In the genomic region with DNA sequence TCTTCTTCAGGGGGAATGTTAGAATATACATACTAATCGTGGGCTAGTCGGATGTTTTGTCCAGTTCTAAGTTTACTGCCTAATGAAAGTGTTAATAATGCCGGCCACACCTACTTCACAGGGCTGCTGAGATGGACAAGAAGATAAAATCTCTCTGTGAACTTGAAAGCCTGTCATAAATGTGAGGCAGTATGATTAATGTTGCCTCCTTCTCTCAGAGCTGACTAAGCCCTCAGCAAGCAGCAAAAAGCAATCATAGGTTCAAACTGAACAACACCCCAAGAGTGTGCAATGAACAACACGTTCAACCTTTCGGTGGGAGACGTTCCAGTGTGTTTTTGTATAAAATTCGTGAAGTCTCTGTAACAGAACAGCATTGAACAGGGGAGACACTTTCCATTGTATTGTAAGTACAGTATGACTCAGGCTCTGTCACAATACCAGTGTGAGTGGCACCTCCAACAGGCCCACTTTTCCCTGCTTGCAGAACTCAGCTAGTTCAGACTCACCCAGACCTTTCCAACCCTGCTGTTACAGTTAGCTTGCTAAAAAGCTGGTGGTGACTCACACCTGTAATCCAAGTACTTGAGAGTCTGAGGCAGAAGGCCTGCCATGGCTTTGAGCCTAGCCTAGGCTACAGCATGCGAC, we compare ENCODE assay signal across 18 mouse cellular contexts.
DNase-seq lines count a peak whose midpoint lies in the region; ATAC-seq and TF ChIP-seq lines count a peak whose summit lies in the region.
"Had no signal": no experiment of that assay in that cellular context is flagged by ENCODE, and none has a peak within 500 bp of the region (broad histone marks: within the 10 kb centered on the region; RNA-seq: fewer than 3 reads in every experiment).

No protein-coding gene starts in this region.

- peak; percentile 76 for DNase-seq in adrenal gland, adult 2 months
- no peak for DNase-seq in adrenal gland, adult 18-20 months (ENCODE audit: low spot score in 2 of 2)
- DNase-seq in 3134 (ENCODE audit: extremely low read depth, insufficient read length, low spot score) (peak; percentile 73), Patski (ENCODE audit: low read depth, low spot score) (no peak)
- DNase-seq in cerebellum, adult 8-10 months, result no peak
- no peak for DNase-seq in left cerebral cortex, adult 9 months (ENCODE audit: low spot score in 2 of 2)
- no peak for DNase-seq in spleen, postnatal 36 days (ENCODE audit: low spot score in 2 of 2)
- DNase-seq: B cell, adult 2 months; gastrocnemius, postnatal 25 days; lung, postnatal 10 days; midbrain, embryonic 14.5 days had no signal

- CTCF ChIA-PET in Patski (lab: Charles Lee), result interaction anchor here (1.2 kb wide), 2 partner anchors 26 to 50 kb away, joined by 3 read pairs; no protein-coding TSS in a partner anchor

- H3K27ac ChIP-seq in intestine, embryonic 16.5 days (ENCODE audit: low read length), result no peak overlapping the region
- H3K27ac ChIP-seq: embryonic facial prominence, embryonic 13.5 days; forebrain, embryonic 13.5 days; heart, embryonic 13.5 days; hindbrain, embryonic 14.5 days; kidney, embryonic 15.5 days; liver, embryonic 12.5 days had no signal

- POLR2A ChIA-PET in Patski (lab: Charles Lee), result no interaction called here

- no peaks in the 10 kb centered on the region for H3K36me3 ChIP-seq in intestine, embryonic 16.5 days (ENCODE audit: control insufficient read depth, insufficient read depth, low read length)
- H3K36me3 ChIP-seq: embryonic facial prominence, embryonic 13.5 days; heart, embryonic 13.5 days; kidney, embryonic 15.5 days; liver, embryonic 12.5 days had no signal

- no peak for TF ChIP-seq CTCF in Patski (IDR thresholded peaks at IDR 0.05)

- ATAC-seq in Patski, result peak; percentile 63
- ATAC-seq in intestine, embryonic 16.5 days, result peak; percentile 70
- ATAC-seq: forebrain, embryonic 13.5 days; liver, embryonic 12.5 days had no signal

- in situ Hi-C loops in Patski (cut with MboI; ENCODE audit: low pct_unique_long_range_greater_than_20kb), result no loop called here

- H3K9ac ChIP-seq in intestine, embryonic 16.5 days (ENCODE audit: low read depth, low read length), result no peak overlapping the region
- H3K9ac ChIP-seq: embryonic facial prominence, embryonic 13.5 days; forebrain, embryonic 13.5 days; heart, embryonic 13.5 days; hindbrain, embryonic 14.5 days; kidney, embryonic 15.5 days; liver, embryonic 12.5 days had no signal

- WGBS in intestine, embryonic 16.5 days, result 54% methylated on average over 8 of the region's 8 CpGs

- 0 out of 2 replicates have a peak, but pooled peaks cover 3% of the 10 kb centered on the region for H3K4me1 ChIP-seq in intestine, embryonic 16.5 days (ENCODE audit: control insufficient read depth, insufficient read depth, low read length)
- H3K4me1 ChIP-seq: forebrain, embryonic 13.5 days; liver, embryonic 12.5 days had no signal

- no peak overlapping the region for H3K4me3 ChIP-seq in intestine, embryonic 16.5 days (ENCODE audit: low read length)
- H3K4me3 ChIP-seq: embryonic facial prominence, embryonic 13.5 days; forebrain, embryonic 13.5 days; heart, embryonic 13.5 days; kidney, embryonic 15.5 days; liver, embryonic 12.5 days had no signal

- H3K9me3 ChIP-seq in intestine, embryonic 16.5 days (ENCODE audit: control insufficient read depth, low read length), result no peaks in the 10 kb centered on the region
- H3K9me3 ChIP-seq: embryonic facial prominence, embryonic 13.5 days; forebrain, embryonic 13.5 days; heart, embryonic 13.5 days; kidney, embryonic 15.5 days; liver, embryonic 12.5 days had no signal

- H3K27me3 ChIP-seq in Patski, result no peaks in the 10 kb centered on the region
- H3K27me3 ChIP-seq in intestine, embryonic 16.5 days (replicated peaks; ENCODE audit: control insufficient read depth, insufficient read depth, low read length), result no peaks in the 10 kb centered on the region
- H3K27me3 ChIP-seq: forebrain, embryonic 13.5 days; heart, embryonic 13.5 days; kidney, embryonic 15.5 days had no signal

- H3K4me2 ChIP-seq in intestine, embryonic 16.5 days (ENCODE audit: low read depth, low read length), result no peak overlapping the region
- H3K4me2 ChIP-seq: embryonic facial prominence, embryonic 13.5 days; forebrain, embryonic 13.5 days; heart, embryonic 13.5 days; hindbrain, embryonic 14.5 days; kidney, embryonic 15.5 days; liver, embryonic 12.5 days had no signal

Comparison
In these comparisons a context has a peak if more than half of its experiments do, and no peak if none do; other contexts are left out.
1. DNase-seq: peak in adrenal gland, adult 2 months (single experiment) and 3134 (single experiment); none in adrenal gland, adult 18-20 months (0 of 2), Patski (single experiment), cerebellum, adult 8-10 months (single experiment), left cerebral cortex, adult 9 months (0 of 2) and spleen, postnatal 36 days (0 of 2).